Mouse (Mus musculus): ENCODE results near the gene Nav2.

- TF ChIP-seq ZNF384 (IDR thresholded peaks at IDR 0.05; ENCODE audit: low read depth, low read length) (no peak), TAL1 (IDR thresholded peaks at IDR 0.05; ENCODE audit: low read length) (no peak), USF2 (IDR thresholded peaks at IDR 0.05; ENCODE audit: borderline replicate concordance in 1 of 2, insufficient read depth in 1 of 2, low read depth in 1 of 2, low read length in 2 of 2) (no peak), CHD1 (IDR thresholded peaks at IDR 0.05; ENCODE audit: low read depth, low read length) (no peak), POLR2A (IDR thresholded peaks at IDR 0.05; ENCODE audit: control insufficient read depth in 1 of 2, insufficient read depth in 1 of 2, low read depth in 1 of 2, low read length in 2 of 2, poor library complexity in 1 of 2) (no peak)
Measured at GRCm38 (mm10) chr7:49369006-49369405, 460.5 kb downstream of the Nav2 start.

All from MEL (cell line).